Mouse (Mus musculus) cortical plate, adult 2 months (tissue): ENCODE data around the gene Rnf167.

Source experiments
- CTCF ChIP-seq: fragments of 200-500 bp; IDR thresholded peaks from 2 replicates; pipeline ENCODE4 v1.5.1; 2011; ENCODE audit warnings: mild to moderate bottlenecking, control low read depth, low read length; ENCODE audit not compliant: insufficient read depth; ENCODE audit errors: extremely low read depth
- POLR2A ChIP-seq: fragments of 200-500 bp; IDR thresholded peaks from 2 replicates; pipeline ENCODE4 v1.6.1; 2011; ENCODE audit warnings: mild to moderate bottlenecking, low read length, control low read depth; ENCODE audit not compliant: insufficient read depth; ENCODE audit errors: extremely low read depth

DNA sequence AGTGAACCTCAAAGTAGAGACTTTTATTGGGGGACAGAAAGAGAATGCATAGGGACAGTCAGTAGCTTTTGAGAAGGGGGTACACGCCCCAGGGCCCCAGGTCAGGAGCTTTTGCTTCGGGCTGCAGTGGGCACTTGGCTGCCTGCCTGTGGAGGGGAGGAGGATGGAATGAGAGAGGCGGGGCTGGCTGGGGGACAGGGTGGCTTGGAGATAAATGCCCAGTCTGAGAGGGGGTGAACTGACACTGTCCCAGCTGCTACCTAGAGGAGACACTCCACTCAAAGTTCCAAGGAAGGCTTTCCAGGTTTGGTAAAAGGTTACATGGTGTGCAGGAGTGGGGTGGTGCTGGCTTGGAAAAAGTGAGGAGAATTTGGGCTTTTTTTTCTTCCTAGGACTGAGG lies 9.9 kb downstream of the Rnf167 start, which contains the start of gene Eno3:
- TF ChIP-seq CTCF: no peak
- no peak for TF ChIP-seq POLR2A
